Mouse (Mus musculus) spleen, adult 12 weeks (tissue): ENCODE measurements around the gene Hbs1l.

Source experiments
- DNase-seq: peaks from one replicate; pipeline ENCODE4 v3.0.0; 2022; ENCODE audit warnings: low spot score

Gene Hbs1l

GRCm38 (mm10) chr10:21401259-21401658 lies 105.5 kb downstream of the Hbs1l start:
- DNase-seq, result no peak

- no peak for DNase-seq
These were observed 109.0 kb downstream of the Hbs1l start for GRCm38 (mm10) chr10:21404822-21405221.

GRCm38 (mm10) chr10:21405707-21406534 lies 110.1 kb downstream of the Hbs1l start:
- DNase-seq, result no peak

GRCm38 (mm10) chr10:21410711-21411110 lies 114.9 kb downstream of the Hbs1l start:
- no peak for DNase-seq

- no peak for DNase-seq
These were observed 115.9 kb downstream of the Hbs1l start for GRCm38 (mm10) chr10:21411621-21412205.

GRCm38 (mm10) chr10:21415031-21415430 lies 119.3 kb downstream of the Hbs1l start:
- no peak for DNase-seq

GRCm38 (mm10) chr10:21416184-21416583 lies 120.4 kb downstream of the Hbs1l start:
- no peak for DNase-seq
